ENCODE assay signal across 4 mouse cellular contexts in the genomic region with DNA sequence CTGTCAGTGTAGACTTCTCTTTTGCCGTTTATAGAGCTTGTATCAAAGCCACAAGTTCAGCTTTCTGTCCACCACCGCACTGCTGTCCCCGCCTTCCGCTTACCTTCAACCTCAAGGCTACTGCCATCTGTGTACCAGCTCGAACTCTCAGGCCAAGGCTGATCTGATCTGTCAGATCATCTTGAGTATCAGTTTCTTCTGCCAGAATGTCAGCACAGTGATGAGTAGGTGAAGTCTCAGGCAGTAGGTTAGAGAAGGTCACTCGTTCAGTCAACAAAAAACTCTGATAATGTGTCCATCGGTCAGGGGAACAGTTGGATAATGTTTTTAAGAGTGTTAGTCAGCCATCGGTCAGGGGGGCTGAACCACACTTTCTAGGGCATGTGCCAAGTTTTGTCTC. TPM values are rescaled to one million over a fixed set of nuclear protein-coding genes. Genes with fewer than 3 reads are reported as not detected.
A peak's percentile ranks its signal among the peaks of the same experiment; 100 is the strongest.
DNase-seq lines count a peak whose midpoint lies in the region.
"Not testable (repeated sequence)": the region's sequence is repeated elsewhere in the genome, so short reads cannot be mapped to it uniquely, and the experiment has no call there.

No protein-coding gene starts in this region.

- H3K27me3 ChIP-seq in heart, embryonic 10.5 days (ENCODE audit: insufficient read depth, poor library complexity, severe bottlenecking) = not testable (repeated sequence)

- H3K36me3 ChIP-seq in heart, embryonic 10.5 days = peaks cover 37% of the 10 kb centered on the region

- peak; percentile 76 for DNase-seq in adrenal gland, adult 2 months
- peak; percentile 48 for DNase-seq in adrenal gland, postnatal 10 days
- DNase-seq in adrenal gland, postnatal 36 days = peak; percentile 39 to 63
- DNase-seq in heart, embryonic 10.5 days (ENCODE audit: low spot score) = peak; percentile 46

- H3K9me3 ChIP-seq in heart, embryonic 10.5 days = not testable (repeated sequence)

- not testable (repeated sequence) for H3K4me3 ChIP-seq in heart, embryonic 10.5 days

- WGBS in heart, embryonic 10.5 days = 90% methylated on average over 8 of the region's 8 CpGs

- H3K27ac ChIP-seq in heart, embryonic 10.5 days = not testable (repeated sequence)

- H3K4me1 ChIP-seq in heart, embryonic 10.5 days = peaks cover 13% of the 10 kb centered on the region

RNA-seq across cellular contexts. Expression of gene Bola3, which starts 3.7 kb away (rescaled TPM):
- total RNA-seq in adrenal gland, adult 2 months (2021) = 100 to 1,000 TPM; 204 to 358 TPM
- 303 and 351 TPM in 2 replicates for polyA plus RNA-seq in adrenal gland, adult 2 months (2012; rRNA removed)
- 100 to 1,000 TPM; 243 to 293 TPM for total RNA-seq in adrenal gland, postnatal 10 days (2021)
- total RNA-seq in adrenal gland, postnatal 36 days (2021) = 100 to 1,000 TPM; 177 to 218 TPM
- polyA plus RNA-seq in heart, embryonic 10.5 days (2016; fragmentation: Nextera tagmentation; extraction: Ambion mirVana) = 238 and 283 TPM in 2 replicates

RNA-seq across cellular contexts. Expression of gene Mob1a, which starts 19.5 kb away (rescaled TPM):
- 10 to 100 TPM; 62.1 to 77.7 TPM for total RNA-seq in adrenal gland, adult 2 months (2021)
- polyA plus RNA-seq in adrenal gland, adult 2 months (2012; rRNA removed) = 44.4 and 52.1 TPM in 2 replicates
- 10 to 100 TPM; 66.1 to 71.9 TPM for total RNA-seq in adrenal gland, postnatal 10 days (2021)
- total RNA-seq in adrenal gland, postnatal 36 days (2021) = 10 to 100 TPM; 76.4 to 78.4 TPM
- polyA plus RNA-seq in heart, embryonic 10.5 days (2016; fragmentation: Nextera tagmentation; extraction: Ambion mirVana) = 42.8 and 50.7 TPM in 2 replicates

RNA-seq across cellular contexts. Expression of gene Mthfd2, which starts 19.6 kb away (rescaled TPM):
- total RNA-seq in adrenal gland, adult 2 months (2021) = 10 to 100 TPM; 17.8 to 30.8 TPM
- 2.5 and 3.8 TPM in 2 replicates for polyA plus RNA-seq in adrenal gland, adult 2 months (2012; rRNA removed)
- 10 to 100 TPM; 16.6 to 24.3 TPM for total RNA-seq in adrenal gland, postnatal 10 days (2021)
- total RNA-seq in adrenal gland, postnatal 36 days (2021) = 10 to 100 TPM; 19.1 to 40.5 TPM
- polyA plus RNA-seq in heart, embryonic 10.5 days (2016; fragmentation: Nextera tagmentation; extraction: Ambion mirVana) = 50.6 and 58.7 TPM in 2 replicates
